Mouse (Mus musculus) right cerebral cortex, adult 2 months (tissue): ENCODE measurements at regions not wholly inside any gene's neighbourhood (a gene's known extent, or its start where the extent isn't known, plus 50 kb on each side); places are given as distances from the start of the nearest gene placed in this dataset.
A peak's percentile ranks its signal among the peaks of the same experiment; 100 is the strongest.

Experiments
- DNase-seq, 2 experiments: peaks; one replicate each; pipeline ENCODE4 v3.0.0; 2021 to 2022; ENCODE audit warnings: low spot score in 2 of 2

DNA sequence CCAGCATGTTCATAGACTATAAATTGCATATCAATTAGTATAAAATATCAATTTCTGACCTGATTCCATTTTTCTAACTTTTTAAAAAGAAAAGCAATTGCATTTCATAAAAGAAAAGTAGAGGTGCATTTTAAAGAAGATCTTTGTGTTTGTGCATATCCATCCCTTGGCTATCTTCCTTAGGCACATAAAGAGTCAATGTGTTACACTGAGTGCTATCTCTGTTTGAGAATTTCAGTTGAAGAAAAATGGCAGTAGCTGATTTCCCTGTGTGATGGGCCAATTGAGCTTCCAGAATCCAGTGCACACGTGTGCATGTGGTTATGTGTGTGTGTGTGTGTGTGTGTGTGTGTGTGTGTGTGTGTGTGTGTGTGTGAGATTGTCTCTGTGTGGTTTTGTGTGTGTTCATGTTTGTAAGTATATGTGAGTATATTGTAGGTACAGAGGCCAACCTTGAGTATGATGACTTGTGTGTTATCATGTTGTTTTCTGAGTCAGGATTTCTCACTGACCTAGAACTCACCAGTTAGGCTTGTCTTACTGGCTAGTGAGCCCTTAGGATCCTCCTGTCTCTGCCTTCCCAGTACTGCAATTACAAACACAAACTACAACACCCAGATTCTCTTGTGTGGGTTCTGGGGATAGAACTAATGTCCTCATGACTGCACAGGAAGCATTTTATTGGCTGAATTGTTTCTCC is 249.6 kb downstream of the Cdk5rap2 start:
- no peak for DNase-seq

- DNase-seq, result no peak
Observed at GRCm38 (mm10) chr4:70160062-70160461, 250.2 kb downstream of the Cdk5rap2 start.

DNA sequence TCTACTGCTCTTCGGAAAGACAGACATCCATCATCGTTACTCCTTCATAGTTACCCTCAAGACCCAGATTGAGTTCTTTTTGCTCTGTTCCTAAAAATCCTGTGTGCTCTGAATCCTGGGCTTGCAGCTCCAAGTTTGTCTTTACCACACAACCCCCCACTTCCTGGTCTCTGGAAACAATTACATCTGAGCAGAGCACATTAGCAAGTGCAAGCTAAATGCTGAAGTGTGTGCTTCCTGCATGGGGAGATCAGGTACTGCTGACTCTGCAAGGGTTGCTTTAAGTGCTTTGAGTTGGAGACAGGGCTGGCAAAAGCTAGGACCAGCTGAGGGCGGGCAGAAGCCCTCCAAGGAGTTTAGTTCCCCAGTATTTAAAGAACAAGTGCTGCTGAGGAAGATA is 257.1 kb downstream of the Cdk5rap2 start:
- DNase-seq, result no peak

- DNase-seq, result no peak
Observed at GRCm38 (mm10) chr4:70109011-70109410, 301.2 kb downstream of the Cdk5rap2 start.

DNA sequence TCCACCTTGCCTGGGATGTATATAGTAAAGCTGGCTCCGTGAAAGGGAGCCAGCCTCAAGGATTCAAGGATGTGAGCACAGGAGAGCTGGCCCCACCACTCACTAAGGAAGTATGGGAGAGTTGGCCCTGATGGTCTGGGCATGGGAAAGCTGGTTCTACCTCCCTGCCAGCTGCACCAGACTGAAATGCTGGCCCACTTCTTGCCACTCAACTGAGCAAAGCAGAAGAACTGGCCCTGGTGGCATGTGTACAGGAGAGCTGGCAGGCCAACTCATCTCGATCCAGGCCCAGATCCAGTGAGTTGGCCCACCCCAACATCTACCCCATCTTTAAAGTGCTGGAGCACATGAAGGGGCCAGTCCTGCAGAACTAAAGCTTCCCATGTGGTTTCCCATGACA is 304.5 kb downstream of the Cdk5rap2 start:
- DNase-seq, result no peak

GRCm38 (mm10) chr4:70097353-70097752 is 312.9 kb downstream of the Cdk5rap2 start:
- DNase-seq, result no peak

GRCm38 (mm10) chr4:70078206-70078605 is 332.0 kb downstream of the Cdk5rap2 start:
- no peak for DNase-seq

DNA sequence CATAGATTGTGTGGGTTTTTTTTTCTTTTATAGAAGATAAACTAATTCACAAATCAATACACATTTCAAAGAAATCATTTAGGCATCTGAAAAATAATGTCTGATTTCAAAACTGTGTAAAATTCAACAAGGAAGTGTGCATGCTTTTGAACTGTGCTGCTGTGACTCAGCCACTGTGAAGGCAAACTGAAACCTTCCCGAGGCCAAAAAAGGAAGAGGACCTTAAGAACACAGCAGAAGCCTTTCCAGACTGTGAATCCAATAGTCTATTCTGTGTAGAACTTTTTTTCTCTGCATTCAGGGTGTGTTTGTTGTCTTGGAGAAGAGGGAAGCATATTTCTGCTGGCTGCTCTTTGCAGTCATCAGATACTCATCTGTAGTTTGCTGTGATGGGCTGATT is 347.7 kb downstream of the Cdk5rap2 start:
- no peak for DNase-seq

DNA sequence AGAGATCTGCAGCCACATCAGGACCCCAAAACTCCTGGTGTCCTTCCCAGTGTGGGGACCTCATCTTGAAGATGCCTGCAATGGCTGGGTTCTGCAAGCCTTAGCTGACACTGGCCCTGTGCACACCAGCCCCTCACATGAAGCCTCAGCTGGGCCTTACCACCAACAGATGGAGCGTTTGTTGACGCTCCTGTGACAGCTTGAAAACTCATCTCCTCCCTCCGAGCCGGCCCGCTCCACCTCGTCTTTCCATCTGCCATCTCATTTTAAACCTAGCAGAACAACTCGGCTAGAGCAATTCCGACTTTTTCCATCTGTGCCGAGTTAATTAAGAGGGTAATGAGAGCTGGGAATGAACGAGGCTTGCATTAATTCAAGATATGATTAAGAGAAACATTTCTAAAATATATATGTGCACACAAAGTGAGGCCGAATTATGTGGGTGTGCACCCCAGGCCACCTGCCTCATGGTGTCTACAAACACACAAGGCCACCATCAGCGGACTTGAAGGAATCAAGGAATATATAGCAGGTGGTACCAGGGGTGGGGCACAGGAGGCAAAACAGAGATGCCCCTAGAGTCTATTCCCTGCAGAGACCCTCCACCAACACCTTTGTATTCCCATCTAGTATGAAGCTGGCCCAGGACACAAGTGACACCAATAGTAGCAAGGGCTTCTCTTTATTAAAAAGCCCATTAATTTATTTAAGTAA is 351.3 kb downstream of the Cdk5rap2 start:
- peak; percentile 72 to 74 for DNase-seq

GRCm38 (mm10) chr4:70053136-70053535 is 357.1 kb downstream of the Cdk5rap2 start:
- no peak for DNase-seq

- peak in 1 of 2 experiments; percentile 10 for DNase-seq
Observed at GRCm38 (mm10) chr4:70038241-70038640, 372.0 kb downstream of the Cdk5rap2 start.

- peak in 1 of 2 experiments; percentile 7 for DNase-seq
Observed at GRCm38 (mm10) chr4:70035912-70036311, 374.3 kb downstream of the Cdk5rap2 start.

DNA sequence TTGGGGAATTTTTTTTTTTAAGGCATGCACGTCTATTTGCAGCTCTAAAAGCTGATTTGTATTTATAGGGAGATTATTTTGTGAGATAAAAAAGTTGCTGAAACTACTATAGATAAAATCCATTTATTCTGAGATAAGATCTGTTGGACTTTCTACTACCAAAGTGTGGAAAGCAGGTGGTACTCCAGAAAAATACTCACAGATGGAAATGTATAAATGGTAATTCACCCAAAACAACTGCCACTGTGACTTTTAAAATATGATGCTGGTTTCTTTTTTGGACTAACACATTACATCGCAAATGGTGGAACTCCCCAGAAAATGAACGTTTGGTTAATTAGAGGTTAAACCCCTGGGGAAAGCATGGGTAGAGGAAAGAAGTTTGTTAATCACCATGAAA is 377.7 kb downstream of the Cdk5rap2 start:
- no peak for DNase-seq

DNA sequence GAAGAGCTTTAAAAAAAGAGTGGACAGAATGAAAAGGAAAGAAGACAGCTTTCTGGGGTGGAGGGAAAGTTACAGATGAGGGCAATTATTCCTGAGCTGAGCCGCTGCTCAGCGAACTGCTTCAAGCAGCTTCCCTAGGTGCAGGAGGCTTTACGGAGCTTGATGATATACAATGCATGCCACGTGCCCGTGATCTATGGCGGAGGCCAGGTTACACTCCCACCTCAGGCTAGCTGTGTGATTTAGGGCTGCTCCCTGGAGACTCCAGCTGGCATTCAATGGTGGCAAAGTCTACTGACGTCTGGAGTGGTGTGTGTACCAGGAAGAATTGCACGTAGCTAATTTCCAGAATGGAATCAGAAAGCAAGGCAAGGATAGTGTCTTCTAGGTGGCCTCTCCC is 383.4 kb downstream of the Cdk5rap2 start:
- no peak for DNase-seq

DNA sequence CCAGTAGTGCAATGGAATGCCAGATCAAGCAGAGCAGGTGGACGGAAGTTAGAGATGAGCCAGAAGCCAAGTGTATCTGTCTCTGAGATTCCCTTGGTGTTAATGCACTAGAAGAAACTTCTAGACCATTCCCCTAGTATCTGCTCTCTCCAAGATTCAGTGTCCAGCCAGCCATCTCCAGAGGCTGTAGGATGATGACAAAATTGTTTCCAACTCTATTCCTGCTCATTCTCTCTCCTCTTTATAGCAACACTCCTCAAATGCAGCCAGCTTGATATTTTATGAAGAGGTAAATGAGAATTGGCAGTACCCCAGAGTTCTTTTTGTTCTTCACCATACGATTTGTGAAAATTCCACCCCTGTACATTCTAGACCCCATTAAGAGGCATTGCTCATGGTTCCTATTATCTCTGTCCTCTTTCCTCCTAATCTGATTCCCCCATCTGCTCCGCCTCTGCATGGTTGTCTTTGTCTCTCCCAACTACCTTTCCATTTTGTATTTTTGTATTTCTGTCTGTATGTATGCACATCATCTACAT is 385.3 kb downstream of the Cdk5rap2 start:
- DNase-seq, result no peak

- no peak for DNase-seq
Observed at GRCm38 (mm10) chr4:70020905-70021470, 389.3 kb downstream of the Cdk5rap2 start.

- no peak for DNase-seq
Observed at GRCm38 (mm10) chr4:70012220-70012580, 398.0 kb downstream of the Cdk5rap2 start.

DNA sequence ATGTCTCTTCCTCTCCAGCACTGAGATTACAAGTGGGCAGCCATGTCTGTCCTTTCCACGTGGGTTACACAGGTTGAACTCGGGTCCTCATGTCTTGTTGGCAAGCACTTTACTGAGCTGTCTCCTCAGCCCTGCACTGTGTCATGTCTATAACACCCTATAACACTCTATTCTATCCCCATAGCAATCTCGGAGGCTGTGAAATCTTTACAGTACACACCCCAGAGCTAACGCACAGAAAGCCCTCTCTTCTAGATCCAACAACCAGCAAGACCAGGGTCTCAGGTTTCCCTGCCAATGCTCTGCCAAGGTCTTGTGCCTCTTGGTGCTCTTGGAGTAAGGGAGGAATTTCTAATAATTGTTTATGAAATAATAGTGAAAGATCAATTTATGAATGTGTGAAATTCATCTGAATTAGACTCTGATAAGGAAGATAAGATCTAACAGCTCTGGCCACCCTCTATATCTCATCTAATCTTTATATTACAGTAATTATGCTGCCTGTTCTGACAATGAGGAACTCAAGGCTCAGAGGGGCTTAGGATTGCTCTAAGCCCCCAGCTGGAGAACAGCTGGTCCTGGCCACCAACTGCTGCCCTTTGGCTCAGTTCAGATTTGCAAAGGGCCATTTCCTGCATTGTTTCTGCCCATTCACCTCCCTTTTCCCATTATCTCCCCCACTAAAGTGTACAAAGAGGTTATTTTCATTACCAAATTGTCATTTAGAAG is 398.6 kb downstream of the Cdk5rap2 start:
- no peak for DNase-seq

- no peak for DNase-seq
Observed at GRCm38 (mm10) chr4:70010466-70010865, 399.8 kb downstream of the Cdk5rap2 start.

GRCm38 (mm10) chr4:70004966-70005365 is 405.3 kb downstream of the Cdk5rap2 start:
- no peak for DNase-seq

DNA sequence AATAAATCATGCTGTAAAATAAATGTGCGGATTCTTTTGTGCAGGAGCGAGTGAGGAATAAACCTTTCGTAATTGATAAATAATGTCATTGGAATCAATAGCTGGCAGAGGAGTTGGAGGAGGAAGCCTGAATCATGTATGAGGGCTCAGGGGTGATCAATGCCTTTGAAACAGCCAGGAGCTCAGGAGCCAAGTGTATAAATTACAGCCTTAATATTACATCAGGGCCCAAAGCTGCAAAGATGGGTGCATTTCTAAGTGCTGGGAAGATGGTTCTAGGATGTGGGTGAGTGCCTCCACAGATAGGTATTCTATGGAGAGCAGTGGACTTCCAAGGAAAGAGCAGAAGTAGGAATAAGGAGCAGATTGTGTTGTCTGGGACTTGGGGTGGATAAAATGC is 417.0 kb downstream of the Cdk5rap2 start:
- DNase-seq, result no peak

DNA sequence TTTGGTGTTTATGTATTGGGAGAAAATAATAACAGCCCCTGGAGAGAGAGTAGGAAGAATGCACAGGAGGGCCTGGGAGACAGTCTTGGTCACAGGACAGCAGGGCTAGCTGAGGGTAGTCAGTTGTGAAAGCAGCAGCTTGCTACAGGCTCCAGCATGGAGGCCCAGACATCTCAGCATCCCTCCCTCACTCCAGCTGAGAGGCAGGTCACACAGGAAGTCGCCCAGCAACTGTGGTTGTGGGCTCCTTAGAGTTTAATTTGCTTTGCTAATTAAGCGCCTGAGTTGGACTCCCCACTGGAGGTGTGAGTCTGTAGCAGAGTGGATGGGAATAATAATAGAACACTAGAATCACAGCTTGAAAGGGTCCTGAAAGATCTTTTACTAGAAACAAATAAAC is 436.0 kb downstream of the Cdk5rap2 start:
- DNase-seq, result peak in 1 of 2 experiments; percentile 11
